Mouse (Mus musculus): Measurements from ENCODE around the gene Slc25a25.

DNA sequence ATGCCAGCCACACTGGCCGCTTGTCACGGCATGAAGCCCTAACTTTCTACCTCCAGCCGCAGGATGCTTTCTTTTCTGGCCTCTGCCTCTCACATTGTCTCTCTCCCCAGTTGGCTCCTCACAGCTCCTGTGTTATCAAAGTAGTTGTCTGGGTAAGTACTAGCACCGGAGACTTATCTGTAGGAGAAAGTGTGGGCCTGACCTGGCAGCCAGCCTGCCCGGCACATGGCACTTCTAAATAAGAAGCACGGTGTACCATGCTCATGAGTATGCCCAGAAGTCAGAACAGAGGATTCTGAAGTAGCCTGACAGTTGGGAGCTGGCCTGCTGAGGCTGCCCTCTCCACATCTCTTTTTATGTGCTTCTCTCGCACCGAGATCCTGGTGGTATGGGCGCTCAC, 34.9 kb upstream of the Slc25a25 start:
- TF ChIP-seq CTCF (conservative IDR thresholded peaks at IDR 0.05; ENCODE audit: low read length) (no peak), NANOG (IDR thresholded peaks at IDR 0.05; ENCODE audit: borderline replicate concordance, low read length) (no peak), POU5F1 (IDR thresholded peaks at IDR 0.05; ENCODE audit: borderline replicate concordance, low read length) (no peak)

Measured in E14TG2a.4 (cell line).